Mouse (Mus musculus): Measurements from ENCODE around the gene Prdm2. TPM values are rescaled to one million over a fixed set of nuclear protein-coding genes. Genes with fewer than 3 reads are reported as not detected.

Prdm2 gene
- polyA plus RNA-seq, 1 experiment from 2014 or later = 7.6 TPM

DNA sequence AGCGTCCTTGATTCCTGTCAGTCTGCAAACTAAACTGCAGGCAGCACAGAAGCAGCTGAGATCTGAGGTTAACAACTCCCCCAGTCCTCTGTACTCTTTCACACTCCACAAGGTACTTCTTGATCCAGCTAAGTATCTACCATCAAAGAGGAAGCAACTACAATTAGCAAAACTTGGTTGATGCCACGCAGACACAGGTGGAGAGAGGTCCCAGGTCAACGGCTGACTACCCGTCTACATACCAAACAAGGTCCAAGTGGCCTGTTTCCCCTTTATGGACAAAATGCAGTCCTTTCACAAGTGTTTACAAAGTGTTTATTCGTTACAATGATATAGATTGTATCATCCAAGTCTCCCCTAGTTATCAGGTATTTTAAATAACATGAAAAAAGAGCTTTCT, 85.6 kb downstream of the Prdm2 start:
- Histone ChIP-seq H3K27ac (ENCODE audit: low read length) (no peak overlapping the region), H3K4me2 (ENCODE audit: low read depth, low read length) (no peak overlapping the region), H3K4me3 (ENCODE audit: low read length) (no peak overlapping the region), H3K36me3 (ENCODE audit: control insufficient read depth, insufficient read depth) (peaks cover 12% of the 10 kb centered on the region), H3K4me1 (ENCODE audit: control insufficient read depth, insufficient read depth, low read length) (peaks cover 17% of the 10 kb centered on the region), H3K9ac (ENCODE audit: low read length) (no peak overlapping the region), H3K9me3 (replicated peaks; ENCODE audit: control insufficient read depth, low read length) (no peaks in the 10 kb centered on the region), H3K27me3 (ENCODE audit: control insufficient read depth, insufficient read depth, low read length) (no peaks in the 10 kb centered on the region)
- 73% methylated on average over 5 of the region's 5 CpGs for WGBS
- ATAC-seq (replicated peaks; ENCODE audit: extremely low read depth, insufficient read depth, low FRiP score) = no peak

DNA sequence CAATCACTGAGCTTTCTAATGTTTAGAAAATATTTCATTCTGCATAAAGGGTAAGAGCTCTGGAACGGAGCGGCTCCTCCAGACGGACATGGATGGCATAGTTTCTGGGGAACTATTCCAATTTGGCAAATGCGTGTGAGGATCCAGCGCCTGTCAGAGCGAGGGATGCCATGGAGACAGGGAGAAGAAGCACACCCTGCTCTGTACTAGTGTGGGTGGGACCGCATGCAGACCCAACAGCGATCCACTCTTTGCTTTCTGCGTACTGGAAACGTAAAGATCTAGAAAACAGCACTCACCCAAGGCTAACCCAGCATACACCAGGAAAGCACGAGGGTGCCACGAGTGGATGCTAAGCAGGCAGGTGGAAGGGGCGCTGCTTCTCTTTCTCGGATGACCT, 86.3 kb downstream of the Prdm2 start:
- H3K36me3 ChIP-seq (ENCODE audit: control insufficient read depth, insufficient read depth) = peaks cover 9% of the 10 kb centered on the region
- no peak overlapping the region for H3K4me2 ChIP-seq (ENCODE audit: low read depth, low read length)
- no peak for ATAC-seq (replicated peaks; ENCODE audit: extremely low read depth, insufficient read depth, low FRiP score)
- H3K4me3 ChIP-seq (ENCODE audit: low read length) = no peak overlapping the region
- no peak overlapping the region for H3K9ac ChIP-seq (ENCODE audit: low read length)
- peaks cover 17% of the 10 kb centered on the region for H3K4me1 ChIP-seq (ENCODE audit: control insufficient read depth, insufficient read depth, low read length)
- 96% methylated on average over 14 of the region's 14 CpGs for WGBS
- no peaks in the 10 kb centered on the region for H3K27me3 ChIP-seq (ENCODE audit: control insufficient read depth, insufficient read depth, low read length)
- no peak overlapping the region for H3K27ac ChIP-seq (ENCODE audit: low read length)
- H3K9me3 ChIP-seq (replicated peaks; ENCODE audit: control insufficient read depth, low read length) = no peaks in the 10 kb centered on the region

DNA sequence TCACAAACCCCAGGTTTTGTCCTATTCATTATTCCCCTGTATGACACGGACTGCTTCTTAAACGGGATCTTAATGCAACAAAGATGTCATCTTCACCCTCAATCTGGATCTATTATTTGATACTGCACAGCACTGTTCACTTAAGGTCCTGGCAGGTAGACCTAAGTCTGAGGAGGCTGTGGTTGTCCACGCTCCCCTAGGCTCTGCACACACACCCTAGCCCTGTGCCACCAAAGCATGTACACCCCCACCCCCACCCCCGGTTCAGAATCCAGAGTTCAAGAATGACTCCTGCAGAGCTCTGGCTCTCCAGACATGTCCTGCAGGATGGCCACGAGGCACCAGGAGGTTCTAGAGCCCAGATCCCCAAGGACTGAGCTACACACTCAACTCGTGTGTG, 87.5 kb downstream of the Prdm2 start:
- no peak overlapping the region for H3K4me3 ChIP-seq (ENCODE audit: low read length)
- H3K27me3 ChIP-seq (ENCODE audit: control insufficient read depth, insufficient read depth, low read length) = no peaks in the 10 kb centered on the region
- peaks cover 9% of the 10 kb centered on the region for H3K36me3 ChIP-seq (ENCODE audit: control insufficient read depth, insufficient read depth)
- no peaks in the 10 kb centered on the region for H3K9me3 ChIP-seq (replicated peaks; ENCODE audit: control insufficient read depth, low read length)
- no peak overlapping the region for H3K9ac ChIP-seq (ENCODE audit: low read length)
- 78% methylated on average over 6 of the region's 6 CpGs for WGBS
- peaks cover 20% of the 10 kb centered on the region for H3K4me1 ChIP-seq (ENCODE audit: control insufficient read depth, insufficient read depth, low read length)
- ATAC-seq (replicated peaks; ENCODE audit: extremely low read depth, insufficient read depth, low FRiP score) = no peak
- no peak overlapping the region for H3K27ac ChIP-seq (ENCODE audit: low read length)
- no peak overlapping the region for H3K4me2 ChIP-seq (ENCODE audit: low read depth, low read length)

DNA sequence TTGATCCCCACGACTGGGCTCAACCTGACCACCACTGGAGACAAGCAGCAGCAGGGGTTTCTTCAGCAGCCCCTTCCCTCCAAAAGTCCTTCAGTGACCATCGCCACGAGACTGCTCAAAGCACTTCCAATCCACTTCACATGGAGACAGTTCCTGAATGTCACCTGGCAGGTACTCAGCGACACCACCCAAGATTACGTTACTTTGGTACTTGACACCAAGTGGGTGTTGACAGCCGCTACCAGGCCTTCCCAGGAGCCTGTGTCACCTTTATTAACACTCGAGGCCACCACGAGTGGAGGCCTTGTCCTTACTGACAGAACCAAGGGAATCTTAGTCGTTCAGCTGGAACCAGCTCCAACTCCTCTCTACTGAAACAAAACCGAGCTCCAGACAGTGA, 89.8 kb downstream of the Prdm2 start:
- ATAC-seq (replicated peaks; ENCODE audit: extremely low read depth, insufficient read depth, low FRiP score) = no peak; the same call in 1 of the 2 replicates
- H3K4me2 ChIP-seq (ENCODE audit: low read depth, low read length) = no peak overlapping the region

DNA sequence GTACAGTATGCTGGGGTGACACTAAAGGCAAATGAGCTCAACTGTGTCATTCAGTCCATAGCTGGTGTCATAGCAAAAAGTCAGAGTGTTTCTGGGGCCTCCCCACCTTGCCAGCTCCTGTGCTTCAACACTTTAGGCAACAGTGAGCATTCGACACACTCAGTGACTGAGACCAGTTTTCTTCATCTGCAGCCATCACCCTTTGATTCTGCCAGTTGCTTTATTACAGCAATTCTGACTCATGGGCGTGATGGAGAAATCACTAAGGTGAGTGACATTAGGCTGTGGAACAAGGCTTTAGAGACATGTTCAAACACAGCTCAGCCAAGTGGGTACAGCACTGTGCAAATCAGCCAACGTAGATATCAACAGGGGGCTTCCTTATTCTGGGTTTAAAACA, 91.6 kb downstream of the Prdm2 start:
- H3K9me3 ChIP-seq (replicated peaks; ENCODE audit: control insufficient read depth, low read length) = no peaks in the 10 kb centered on the region
- no peak for ATAC-seq (replicated peaks; ENCODE audit: extremely low read depth, insufficient read depth, low FRiP score)

More for the DNA sequence above, 89.8 kb downstream of the Prdm2 start:
- no peak overlapping the region; the same call in 1 of the 2 replicates for H3K9ac ChIP-seq (ENCODE audit: low read length)
- H3K9me3 ChIP-seq (replicated peaks; ENCODE audit: control insufficient read depth, low read length) = no peaks in the 10 kb centered on the region
- H3K27me3 ChIP-seq (ENCODE audit: control insufficient read depth, insufficient read depth, low read length) = no peaks in the 10 kb centered on the region
- H3K36me3 ChIP-seq (ENCODE audit: control insufficient read depth, insufficient read depth) = no peaks in the 10 kb centered on the region; the same call in none of the 2 replicates
- no peak overlapping the region for H3K4me3 ChIP-seq (ENCODE audit: low read length)
- no peak overlapping the region for H3K27ac ChIP-seq (ENCODE audit: low read length)
- 39% methylated on average over 10 of the region's 10 CpGs for WGBS
- H3K4me1 ChIP-seq (ENCODE audit: control insufficient read depth, insufficient read depth, low read length) = peaks cover 27% of the 10 kb centered on the region

DNA sequence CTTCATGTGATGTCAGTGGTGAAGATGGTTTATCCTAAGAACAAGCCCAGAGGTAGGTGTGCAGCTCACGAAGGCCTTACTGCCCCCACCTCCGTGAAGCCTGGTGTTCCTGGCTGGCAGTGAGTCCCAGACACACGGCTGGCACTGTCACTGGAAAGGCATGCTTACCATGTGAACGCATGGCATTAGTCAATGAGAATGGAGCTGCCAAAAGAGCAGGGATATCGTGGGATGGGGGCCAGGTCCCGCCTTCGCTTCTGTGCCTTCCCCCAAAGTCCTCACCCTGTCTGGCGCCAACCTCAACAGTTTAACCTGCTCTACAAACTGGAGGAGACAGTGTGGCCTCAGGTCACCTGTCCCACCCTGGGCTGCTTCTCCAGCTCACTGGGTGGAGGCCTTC, 92.8 kb downstream of the Prdm2 start:
- Histone ChIP-seq H3K27ac (ENCODE audit: low read length) (no peak overlapping the region), H3K27me3 (ENCODE audit: control insufficient read depth, insufficient read depth, low read length) (no peaks in the 10 kb centered on the region)
- WGBS = 72% methylated on average over 8 of the region's 8 CpGs

More for the DNA sequence above, 91.6 kb downstream of the Prdm2 start:
- Histone ChIP-seq H3K4me2 (ENCODE audit: low read depth, low read length) (no peak overlapping the region), H3K4me3 (ENCODE audit: low read length) (no peak overlapping the region), H3K4me1 (ENCODE audit: control insufficient read depth, insufficient read depth, low read length) (peaks cover 27% of the 10 kb centered on the region), H3K27ac (ENCODE audit: low read length) (no peak overlapping the region), H3K36me3 (ENCODE audit: control insufficient read depth, insufficient read depth) (no peaks in the 10 kb centered on the region), H3K27me3 (ENCODE audit: control insufficient read depth, insufficient read depth, low read length) (no peaks in the 10 kb centered on the region), H3K9ac (ENCODE audit: low read length) (no peak overlapping the region)
- 87% methylated on average over 3 of the region's 3 CpGs for WGBS

DNA sequence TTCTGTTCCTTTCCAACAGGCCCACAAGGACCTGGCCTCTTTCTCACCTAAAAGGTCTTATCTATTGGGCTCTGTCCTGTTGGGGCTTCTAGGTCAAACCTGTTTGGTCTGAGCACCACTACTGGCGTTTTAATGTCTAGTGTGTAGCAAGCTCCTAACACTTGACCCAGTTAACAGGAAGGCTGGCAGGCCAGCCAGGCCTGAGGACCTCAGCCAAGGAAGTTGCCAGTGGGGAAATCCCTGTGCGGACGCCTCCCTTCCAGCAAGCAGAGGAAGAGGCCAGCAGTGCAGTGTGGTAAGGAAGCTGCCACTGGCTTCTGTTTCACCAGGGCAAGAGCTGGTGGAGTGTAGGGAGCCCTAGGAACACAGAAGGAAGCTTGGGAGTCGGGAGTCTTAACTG, 94.0 kb downstream of the Prdm2 start:
- H3K27ac ChIP-seq (ENCODE audit: low read length) = no peak overlapping the region
- H3K27me3 ChIP-seq (ENCODE audit: control insufficient read depth, insufficient read depth, low read length) = no peaks in the 10 kb centered on the region
- WGBS = 42% methylated on average over 4 of the region's 4 CpGs

More for the DNA sequence above, 92.8 kb downstream of the Prdm2 start:
- Histone ChIP-seq H3K4me3 (ENCODE audit: low read length) (no peak overlapping the region), H3K36me3 (ENCODE audit: control insufficient read depth, insufficient read depth) (no peaks in the 10 kb centered on the region), H3K4me2 (ENCODE audit: low read depth, low read length) (no peak overlapping the region), H3K9ac (ENCODE audit: low read length) (no peak overlapping the region), H3K4me1 (ENCODE audit: control insufficient read depth, insufficient read depth, low read length) (peaks cover 27% of the 10 kb centered on the region), H3K9me3 (replicated peaks; ENCODE audit: control insufficient read depth, low read length) (no peaks in the 10 kb centered on the region)
- ATAC-seq (replicated peaks; ENCODE audit: extremely low read depth, insufficient read depth, low FRiP score) = no peak

DNA sequence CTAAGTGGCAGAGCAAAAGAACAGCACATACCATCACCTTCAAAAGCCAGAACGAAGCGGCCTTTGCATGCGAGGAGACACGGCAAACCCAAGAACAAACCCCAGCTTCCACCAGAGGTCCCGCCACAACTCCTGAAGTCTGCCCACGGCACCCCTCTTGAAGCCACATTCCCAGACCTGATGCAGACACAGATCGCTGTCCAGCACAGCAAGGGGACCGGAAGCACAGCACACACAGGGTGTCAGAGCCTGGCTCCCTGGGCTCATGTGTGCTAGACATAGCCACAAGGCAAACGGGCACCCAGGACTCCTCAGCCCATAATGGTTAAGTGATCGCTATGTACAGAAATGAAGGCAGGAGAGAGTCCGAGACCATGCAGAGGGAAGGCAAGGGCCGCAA, 96.9 kb downstream of the Prdm2 start:
- no peak overlapping the region for H3K27ac ChIP-seq (ENCODE audit: low read length)
- H3K4me2 ChIP-seq (ENCODE audit: low read depth, low read length) = no peak overlapping the region
- peaks cover 14% of the 10 kb centered on the region for H3K4me1 ChIP-seq (ENCODE audit: control insufficient read depth, insufficient read depth, low read length)
- H3K9me3 ChIP-seq (replicated peaks; ENCODE audit: control insufficient read depth, low read length) = no peaks in the 10 kb centered on the region
- 61% methylated on average over 12 of the region's 12 CpGs for WGBS
- no peak overlapping the region for H3K4me3 ChIP-seq (ENCODE audit: low read length)
- H3K27me3 ChIP-seq (ENCODE audit: control insufficient read depth, insufficient read depth, low read length) = no peaks in the 10 kb centered on the region
- H3K36me3 ChIP-seq (ENCODE audit: control insufficient read depth, insufficient read depth) = 0 out of 2 replicates have a peak, but pooled peaks cover 2% of the 10 kb centered on the region
- H3K9ac ChIP-seq (ENCODE audit: low read length) = no peak overlapping the region
- no peak for ATAC-seq (replicated peaks; ENCODE audit: extremely low read depth, insufficient read depth, low FRiP score)

More for the DNA sequence above, 94.0 kb downstream of the Prdm2 start:
- no peak overlapping the region for H3K4me2 ChIP-seq (ENCODE audit: low read depth, low read length)
- no peak overlapping the region for H3K9ac ChIP-seq (ENCODE audit: low read length)
- peaks cover 25% of the 10 kb centered on the region for H3K4me1 ChIP-seq (ENCODE audit: control insufficient read depth, insufficient read depth, low read length)
- H3K9me3 ChIP-seq (replicated peaks; ENCODE audit: control insufficient read depth, low read length) = no peaks in the 10 kb centered on the region
- no peaks in the 10 kb centered on the region for H3K36me3 ChIP-seq (ENCODE audit: control insufficient read depth, insufficient read depth)
- no peak overlapping the region for H3K4me3 ChIP-seq (ENCODE audit: low read length)
- 0 out of 2 replicates have a peak, but pooled peaks have one; percentile 37 for ATAC-seq (replicated peaks; ENCODE audit: extremely low read depth, insufficient read depth, low FRiP score)

DNA sequence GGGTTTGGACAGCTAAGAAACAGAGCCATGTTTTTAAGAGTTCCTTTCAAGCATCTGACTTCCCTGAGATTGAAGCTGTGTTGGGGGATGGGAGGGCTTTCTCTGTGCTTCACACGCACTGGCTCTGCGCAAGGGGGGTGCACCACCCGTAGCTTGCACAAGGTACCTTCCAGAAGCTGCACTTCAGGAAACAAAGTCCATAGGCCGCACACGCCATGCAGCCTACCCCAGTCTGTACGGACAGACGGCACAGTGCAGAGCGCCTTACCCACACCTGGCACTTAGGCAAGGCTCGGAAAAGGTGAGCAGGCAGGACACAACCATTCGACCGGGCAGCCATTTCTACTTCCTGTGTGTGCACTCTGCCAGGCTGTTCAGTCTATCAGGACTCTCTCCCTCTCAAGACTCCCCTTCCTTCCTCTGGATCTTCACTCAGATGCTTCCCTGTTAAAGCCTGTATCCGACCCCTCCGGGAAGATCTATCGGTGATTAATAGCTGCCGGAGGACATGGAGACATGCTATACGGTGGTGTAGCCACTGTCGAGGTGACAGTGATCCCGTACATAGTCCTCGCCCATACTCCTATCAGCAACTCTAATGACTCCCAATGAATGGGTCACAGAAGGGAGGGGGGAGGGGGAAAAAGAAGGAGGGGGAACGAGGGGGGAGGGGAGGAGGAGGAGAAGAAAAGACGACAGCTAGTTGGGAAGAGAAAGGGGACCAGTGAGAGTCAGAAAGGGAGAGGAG, 98.4 kb downstream of the Prdm2 start:
- WGBS = 73% methylated on average over 21 of the region's 21 CpGs
- ATAC-seq (replicated peaks; ENCODE audit: extremely low read depth, insufficient read depth, low FRiP score) = no peak

More for the DNA sequence above, 98.4 kb downstream of the Prdm2 start:
- no peak overlapping the region for H3K4me2 ChIP-seq (ENCODE audit: low read depth, low read length)
- no peak overlapping the region for H3K9ac ChIP-seq (ENCODE audit: low read length)
- peaks cover 12% of the 10 kb centered on the region for H3K36me3 ChIP-seq (ENCODE audit: control insufficient read depth, insufficient read depth)
- H3K4me1 ChIP-seq (ENCODE audit: control insufficient read depth, insufficient read depth, low read length) = peaks cover 7% of the 10 kb centered on the region
- H3K9me3 ChIP-seq (replicated peaks; ENCODE audit: control insufficient read depth, low read length) = no peaks in the 10 kb centered on the region
- no peak overlapping the region for H3K4me3 ChIP-seq (ENCODE audit: low read length)
- H3K27ac ChIP-seq (ENCODE audit: low read length) = no peak overlapping the region
- no peaks in the 10 kb centered on the region for H3K27me3 ChIP-seq (ENCODE audit: control insufficient read depth, insufficient read depth, low read length)
